Mouse (Mus musculus) c-Kit-negative CD71-positive TER-119-positive erythroid progenitor cells, embryonic 14.5 days (primary cell): ENCODE measurements around the gene Trio.

Experiments used
- DNase-seq: peaks from one replicate; pipeline ENCODE4 v3.0.0-alpha.2; 2013; ENCODE audit warnings: low read depth, low spot score

Gene Trio

DNA sequence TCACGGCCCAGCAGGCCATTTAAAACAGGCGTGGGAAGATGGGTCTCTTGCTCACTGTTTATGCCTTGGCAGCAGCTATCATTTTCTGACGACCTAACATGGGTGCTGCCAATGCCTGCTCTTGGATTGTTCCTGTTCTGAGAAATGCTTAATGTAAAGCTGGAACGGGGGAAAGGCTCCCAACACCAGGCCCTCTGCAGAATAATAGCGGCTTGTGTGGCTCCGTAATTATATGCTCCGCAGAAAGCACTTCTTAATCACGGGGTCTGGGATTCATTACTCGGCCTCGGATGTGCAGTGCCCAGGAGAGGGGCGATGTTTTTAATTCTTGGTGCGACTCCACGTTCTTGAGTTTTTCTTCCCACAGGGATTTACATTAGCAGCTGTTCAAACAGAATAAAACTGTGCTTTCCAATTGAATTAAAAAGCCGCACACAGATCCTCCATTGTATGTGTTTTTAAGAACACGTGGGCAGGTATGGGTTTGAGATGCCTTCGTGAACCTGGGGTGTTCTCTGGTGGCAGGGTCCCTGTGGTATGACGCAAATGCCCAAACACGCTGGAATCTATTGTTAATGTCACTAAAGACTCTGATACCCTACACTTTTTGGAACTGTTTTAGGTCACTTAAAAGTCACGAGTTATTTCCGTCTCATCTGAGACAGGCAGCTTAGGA lies 228.0 kb downstream of the Trio start:
- DNase-seq, result no peak

DNA sequence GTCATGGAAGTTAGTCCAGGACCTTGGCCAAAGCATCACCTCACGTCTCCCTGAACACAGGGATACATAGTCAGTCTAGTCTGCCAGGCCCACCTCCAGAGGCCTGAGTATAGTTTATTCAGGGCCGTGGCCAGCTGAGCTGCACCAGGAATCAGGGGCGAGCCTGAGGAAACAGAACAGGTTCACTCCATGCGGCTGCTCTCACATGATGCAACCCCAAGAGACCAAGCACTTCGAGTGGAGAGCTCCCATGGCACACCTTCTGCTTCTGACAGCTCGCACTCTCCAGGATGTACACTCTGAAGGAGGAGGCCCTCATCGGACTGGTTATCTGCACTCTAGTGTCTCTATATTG lies 228.8 kb downstream of the Trio start:
- no peak for DNase-seq

GRCm38 (mm10) chr15:27795942-27796867 lies 229.4 kb downstream of the Trio start:
- no peak for DNase-seq

- no peak for DNase-seq
Observed at GRCm38 (mm10) chr15:27793284-27793683, 232.4 kb downstream of the Trio start.

DNA sequence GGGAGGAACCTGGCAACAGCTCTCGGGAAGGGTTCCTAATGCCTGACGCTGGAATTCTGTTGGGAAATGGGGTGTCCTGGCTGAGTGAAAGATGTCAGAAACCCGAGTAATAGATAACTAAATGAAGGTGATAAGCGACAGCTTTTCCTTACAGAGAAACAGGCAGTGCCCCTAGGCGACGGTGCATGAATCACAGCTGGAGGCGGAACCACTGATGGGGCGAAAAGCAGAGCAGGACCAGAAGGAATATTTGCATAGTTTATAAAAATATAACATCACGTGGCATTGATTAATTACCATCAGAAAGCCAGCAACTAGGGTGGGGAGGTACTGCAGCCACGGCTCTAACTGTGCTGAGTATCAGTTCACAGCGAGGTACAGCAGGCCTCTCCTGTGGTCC lies 233.2 kb downstream of the Trio start:
- no peak for DNase-seq

DNA sequence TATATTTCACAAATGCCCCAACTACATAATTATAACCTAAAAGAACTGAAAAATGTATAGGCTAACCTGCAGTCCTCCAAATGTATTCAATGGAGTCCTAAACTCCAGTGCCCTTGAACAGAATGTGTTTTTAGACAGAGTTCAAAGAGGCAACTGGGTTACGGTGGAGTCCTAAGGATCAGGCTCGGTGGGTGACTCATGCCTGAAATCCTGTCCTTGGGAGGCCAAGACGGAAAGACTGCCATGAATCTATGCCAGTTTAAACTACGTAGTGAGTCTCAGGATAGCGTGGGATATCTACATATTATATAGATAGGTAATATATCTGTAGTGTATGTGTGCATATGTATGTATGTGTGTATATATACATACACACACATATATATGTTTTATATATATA lies 234.5 kb downstream of the Trio start:
- DNase-seq, result no peak

DNA sequence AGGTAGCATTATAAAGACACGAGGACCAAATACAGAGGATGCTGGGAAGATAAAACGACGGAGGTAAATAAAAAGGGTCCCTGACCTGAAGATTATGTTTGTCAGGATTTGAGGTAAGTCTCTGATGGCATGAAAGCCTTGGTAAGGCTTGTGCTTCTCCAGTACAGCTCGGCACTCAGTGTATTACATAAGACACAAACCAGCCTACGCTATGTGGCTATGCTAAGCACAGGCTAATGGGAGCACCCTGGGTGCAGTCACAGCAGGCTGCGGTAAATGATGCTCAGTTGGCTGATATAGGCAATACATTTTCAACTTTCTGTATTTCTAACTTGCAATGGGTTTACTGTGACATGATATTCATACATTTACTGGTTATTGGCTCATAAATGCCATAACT lies 234.9 kb downstream of the Trio start:
- no peak for DNase-seq

DNA sequence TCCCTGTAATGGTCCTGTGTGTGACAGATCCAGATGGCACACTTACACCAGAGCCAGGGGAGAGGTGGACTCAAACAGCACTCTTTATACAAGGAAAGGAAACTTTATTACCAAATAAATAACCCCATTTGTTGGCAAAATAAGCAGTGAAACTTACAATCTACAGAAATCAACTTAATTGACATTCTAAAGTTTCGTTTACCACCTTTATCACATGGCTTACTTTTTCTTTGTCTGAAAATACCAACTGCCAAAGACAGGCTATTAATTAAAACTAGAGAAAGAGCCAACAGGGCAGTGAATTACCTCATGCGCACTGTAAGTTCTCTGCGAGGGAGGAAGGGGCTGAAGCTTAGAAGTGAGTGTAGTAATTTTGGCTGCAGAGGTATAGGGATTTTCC lies 236.3 kb downstream of the Trio start:
- DNase-seq, result no peak

- DNase-seq, result no peak
Observed at GRCm38 (mm10) chr15:27788122-27788759, 237.4 kb downstream of the Trio start.

- DNase-seq, result no peak
Observed at GRCm38 (mm10) chr15:27787151-27787550, 238.5 kb downstream of the Trio start.

GRCm38 (mm10) chr15:27786418-27786817 lies 239.2 kb downstream of the Trio start:
- DNase-seq, result no peak

DNA sequence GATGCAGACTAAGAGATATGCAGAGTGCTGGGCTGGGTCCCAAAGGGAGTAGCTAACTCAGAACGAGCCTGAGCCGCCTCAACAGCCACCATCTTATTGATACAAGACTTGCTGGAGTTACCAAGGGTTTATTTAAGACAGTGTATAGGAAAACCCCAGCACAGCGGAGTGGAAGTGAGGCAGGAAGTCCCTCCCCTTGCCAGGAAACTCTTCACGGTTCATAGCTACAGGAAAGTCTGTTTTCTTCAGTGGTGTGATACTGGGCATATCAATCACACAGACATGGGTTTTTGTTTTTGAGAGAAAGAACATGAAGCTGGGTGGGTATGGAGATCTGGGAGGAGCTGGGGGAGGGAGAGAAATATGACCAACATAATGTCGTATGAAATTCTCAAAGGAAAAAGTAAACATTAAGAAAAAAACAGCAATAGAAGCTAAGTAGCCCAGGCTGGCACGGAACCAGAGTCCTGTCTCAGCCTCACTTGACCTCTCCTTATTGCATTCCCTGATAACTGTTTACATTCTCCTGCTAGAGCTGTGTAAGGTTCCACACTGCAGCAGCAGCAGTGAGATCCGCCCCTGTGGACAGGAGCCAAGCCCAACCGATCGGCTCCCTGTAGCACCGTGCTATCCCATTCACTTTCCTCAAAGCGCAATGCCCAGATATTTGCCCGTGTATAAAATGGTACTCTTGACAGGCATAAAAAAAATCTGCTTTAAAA lies 240.2 kb downstream of the Trio start:
- DNase-seq, result no peak

DNA sequence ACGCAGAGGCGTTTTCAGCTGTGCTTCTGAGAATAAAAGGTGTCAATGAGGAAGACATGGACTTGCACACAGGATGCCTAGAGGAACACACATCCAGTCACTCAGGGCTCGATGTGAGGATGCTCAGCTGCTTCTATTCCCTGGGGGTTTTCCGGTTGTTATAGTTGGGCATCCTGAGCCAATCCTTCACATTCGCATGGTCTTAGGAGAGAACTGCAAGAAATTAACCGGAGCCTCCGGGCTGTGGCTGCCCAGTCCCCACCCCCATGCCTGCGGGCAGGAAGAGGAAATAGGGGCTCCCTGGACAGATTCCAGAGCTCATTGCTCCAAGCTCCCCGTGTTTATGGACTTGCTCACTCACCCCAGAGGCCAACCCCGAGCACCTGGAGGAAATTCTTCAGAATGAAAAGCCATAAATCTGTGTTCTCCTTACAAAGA lies 241.5 kb downstream of the Trio start:
- no peak for DNase-seq

DNA sequence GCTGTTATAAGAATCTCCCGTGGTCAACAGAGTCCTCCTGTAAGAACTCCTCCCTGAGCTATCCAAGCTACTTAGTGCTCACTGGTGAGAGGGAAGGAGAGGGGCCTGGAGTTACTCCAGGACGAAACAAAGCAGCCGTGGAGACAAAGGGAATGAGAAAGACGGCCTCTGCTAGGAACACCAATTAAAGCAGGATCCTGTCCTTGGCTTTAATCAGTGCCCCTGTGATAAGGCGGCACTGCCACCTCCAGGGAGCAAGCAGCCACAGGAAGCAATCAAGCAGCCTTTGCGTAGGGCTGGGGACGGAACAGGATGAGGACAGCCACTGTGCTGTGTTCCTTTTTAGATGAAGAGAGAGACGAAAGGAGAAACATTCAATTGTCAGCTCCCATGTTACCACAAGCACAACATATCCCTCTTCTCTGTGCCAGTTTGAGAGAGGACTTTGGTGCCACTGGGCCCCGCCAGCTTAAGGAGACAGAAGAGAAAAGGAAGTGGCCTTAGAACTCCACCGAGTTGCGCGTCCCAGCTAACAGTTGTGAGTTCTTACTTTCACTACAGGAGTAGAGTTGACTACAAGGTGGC lies 242.0 kb downstream of the Trio start:
- DNase-seq, result no peak

DNA sequence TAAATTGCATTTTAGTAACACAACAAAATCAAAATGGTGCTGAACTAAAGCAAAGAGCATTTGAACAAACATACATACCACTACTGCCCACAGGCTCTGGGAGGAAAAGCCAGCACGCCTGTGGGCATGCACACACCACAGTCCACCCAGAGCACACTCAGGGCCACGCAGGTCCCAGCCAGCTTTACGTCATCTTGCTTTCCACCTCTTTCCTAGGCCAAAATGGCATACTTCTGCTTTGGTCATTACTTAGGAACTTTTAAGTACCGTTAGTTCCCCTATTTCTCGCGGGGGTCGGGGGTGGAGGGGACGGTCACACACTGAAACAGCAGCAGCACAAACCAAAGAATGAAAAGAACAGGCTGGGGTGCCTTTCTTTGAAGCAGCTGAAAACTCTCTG lies 242.6 kb downstream of the Trio start:
- DNase-seq, result no peak

DNA sequence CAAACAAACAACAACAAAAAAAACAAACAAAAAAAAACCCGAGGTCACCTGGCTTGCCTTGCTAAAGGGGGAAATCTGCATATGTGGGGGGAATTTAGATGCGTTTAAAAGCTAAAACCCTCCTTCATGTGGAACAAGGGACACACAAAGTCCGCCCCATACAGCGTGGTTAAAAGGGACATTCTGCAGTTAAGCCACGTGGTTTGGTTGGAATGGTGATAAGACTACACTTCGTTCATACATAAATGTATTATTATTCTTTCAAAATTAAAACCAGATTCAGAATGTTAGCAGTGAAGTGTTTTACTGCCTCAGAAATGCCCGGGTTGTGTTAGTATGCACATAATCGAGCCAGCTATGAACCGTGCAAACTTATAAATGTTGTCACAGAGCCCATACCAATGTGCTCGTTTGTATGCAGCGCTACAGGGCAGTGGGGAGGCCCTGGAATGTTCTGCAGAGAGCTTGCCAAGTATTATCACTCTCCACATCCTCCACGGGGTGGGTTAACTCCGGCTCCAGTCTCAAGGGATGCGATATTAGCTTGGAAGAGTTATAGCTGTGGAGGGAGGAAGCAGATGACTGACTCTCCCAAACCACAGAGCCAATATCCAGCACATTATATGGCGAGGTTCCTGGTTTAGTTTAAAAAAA lies 243.1 kb downstream of the Trio start:
- DNase-seq, result no peak

GRCm38 (mm10) chr15:27779827-27780226 lies 245.8 kb downstream of the Trio start:
- DNase-seq, result no peak

GRCm38 (mm10) chr15:27779398-27779797 lies 246.2 kb downstream of the Trio start:
- no peak for DNase-seq

- DNase-seq, result no peak
Observed at GRCm38 (mm10) chr15:27778256-27778655, 247.4 kb downstream of the Trio start.

DNA sequence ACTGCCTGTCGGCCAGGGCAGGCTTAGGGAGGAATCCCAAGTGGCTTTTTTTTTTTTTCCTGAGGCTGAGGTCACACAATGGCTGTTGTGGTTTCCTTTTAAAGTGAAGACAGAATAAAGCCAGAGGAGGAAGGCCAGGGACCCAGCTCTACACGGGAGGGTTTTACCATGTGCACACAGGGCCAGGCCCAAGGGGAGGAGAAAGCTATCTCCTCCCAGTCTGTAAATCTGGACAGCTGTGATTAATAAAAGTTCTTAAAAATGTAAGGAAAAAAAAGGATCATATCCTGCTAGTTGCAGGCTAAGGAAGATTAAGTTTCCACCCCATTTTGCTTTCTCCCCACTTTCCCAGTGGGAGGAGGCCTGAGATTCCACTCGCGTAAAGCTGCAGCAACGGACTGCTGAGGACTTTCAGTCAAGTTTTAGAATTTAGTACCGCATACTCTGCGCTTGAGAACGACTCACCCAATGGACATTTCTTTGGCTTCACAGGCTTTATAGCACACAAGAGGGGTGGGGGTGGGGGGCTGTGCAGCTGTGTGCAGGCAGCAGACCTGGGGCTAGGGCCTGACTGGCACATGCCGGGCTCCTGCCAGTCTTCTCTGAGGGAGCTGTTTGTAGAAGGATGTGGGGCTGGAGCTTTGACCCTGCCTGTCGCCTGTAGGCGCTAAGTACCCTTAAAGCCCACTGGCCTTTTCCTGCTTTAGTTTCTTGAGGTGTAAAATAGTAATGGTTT lies 248.0 kb downstream of the Trio start:
- DNase-seq, result no peak
